Mouse (Mus musculus) urinary bladder, postnatal 10 days (tissue): ENCODE measurements around the gene Slamf8.

Experiments used
- DNase-seq: peaks from one replicate; pipeline ENCODE4 v3.0.0; 2022; ENCODE audit warnings: low spot score

Gene Slamf8

GRCm38 (mm10) chr1:172593321-172593720, 3.0 kb upstream of the Slamf8 start:
- no peak for DNase-seq

- DNase-seq = no peak
Measured at GRCm38 (mm10) chr1:172585612-172586567, 4.5 kb downstream of the Slamf8 start.

- DNase-seq = no peak
Measured at GRCm38 (mm10) chr1:172585026-172585425, 5.3 kb downstream of the Slamf8 start.

- DNase-seq = no peak
Measured at GRCm38 (mm10) chr1:172584271-172584670, 6.1 kb downstream of the Slamf8 start.

GRCm38 (mm10) chr1:172582436-172582835, 7.9 kb downstream of the Slamf8 start:
- no peak for DNase-seq

- no peak for DNase-seq
Measured at GRCm38 (mm10) chr1:172580116-172580515, 10.3 kb downstream of the Slamf8 start.

- no peak for DNase-seq
Measured at GRCm38 (mm10) chr1:172567758-172568157, 22.6 kb downstream of the Slamf8 start.

GRCm38 (mm10) chr1:172566131-172566530, 24.2 kb downstream of the Slamf8 start:
- DNase-seq = no peak

GRCm38 (mm10) chr1:172563465-172563828, 26.9 kb downstream of the Slamf8 start:
- DNase-seq = no peak

GRCm38 (mm10) chr1:172562641-172563464, 27.5 kb downstream of the Slamf8 start:
- no peak for DNase-seq

GRCm38 (mm10) chr1:172555638-172556037, 34.7 kb downstream of the Slamf8 start, which contains the start of gene Vsig8:
TSS of gene Vsig8 (plus strand) at chr1:172555938.
- no peak for DNase-seq

GRCm38 (mm10) chr1:172552623-172553022, 37.7 kb downstream of the Slamf8 start:
- DNase-seq = no peak

GRCm38 (mm10) chr1:172551009-172551408, 39.4 kb downstream of the Slamf8 start:
- no peak for DNase-seq

- DNase-seq = no peak
Measured at GRCm38 (mm10) chr1:172550551-172550951, 39.8 kb downstream of the Slamf8 start.

GRCm38 (mm10) chr1:172549717-172550116, 40.7 kb downstream of the Slamf8 start:
- no peak for DNase-seq

- no peak for DNase-seq
Measured at GRCm38 (mm10) chr1:172549314-172549713, 41.1 kb downstream of the Slamf8 start.

GRCm38 (mm10) chr1:172548501-172548900, 41.9 kb downstream of the Slamf8 start:
- no peak for DNase-seq

- no peak for DNase-seq
Measured at GRCm38 (mm10) chr1:172546062-172546461, 44.3 kb downstream of the Slamf8 start.

- DNase-seq = no peak
Measured at GRCm38 (mm10) chr1:172540283-172540820, 50.0 kb downstream of the Slamf8 start.

- DNase-seq = no peak
Measured at GRCm38 (mm10) chr1:172539827-172540226, 50.5 kb downstream of the Slamf8 start.

GRCm38 (mm10) chr1:172535116-172535515, 55.3 kb downstream of the Slamf8 start:
- no peak for DNase-seq

- no peak for DNase-seq
Measured at GRCm38 (mm10) chr1:172532551-172532950, 57.8 kb downstream of the Slamf8 start.
